Mouse (Mus musculus) liver, postnatal 0 days (tissue): Measurements from ENCODE around the gene Senp1. TPM values are rescaled to one million over a fixed set of nuclear protein-coding genes. Genes with fewer than 3 reads are reported as not detected.
A peak's percentile ranks its signal among the peaks of the same experiment; 100 is the strongest.

Experiments
- ATAC-seq: fragments of 200-750 bp; cut with Nextera tagmentation; 2 replicates; pipeline ENCODE4 v1.8.0; 2017; ENCODE audit warnings: mild to moderate bottlenecking, moderate library complexity
- DNase-seq: peaks from one replicate; pipeline ENCODE4 v3.0.0-alpha.2; 2016
- H3K27ac ChIP-seq: fragments of 300-500 bp; sonication (generic); 2 replicates; pipeline ENCODE4 v1.5.1; 2014; ENCODE audit warnings: antibody characterized with exemption, moderate library complexity, mild to moderate bottlenecking, low read depth
- H3K27me3 ChIP-seq: fragments of 300-500 bp; sonication (generic); 2 replicates; pipeline ENCODE4 v1.6.1; 2014; ENCODE audit warnings: low read length, control low read depth, mixed read lengths; ENCODE audit not compliant: insufficient read depth
- H3K36me3 ChIP-seq: fragments of 300-500 bp; sonication (generic); replicated peaks from 2 replicates; pipeline ENCODE4 v1.6.1; 2014; ENCODE audit warnings: mild to moderate bottlenecking, control low read depth, low read length, moderate library complexity, mixed read lengths; ENCODE audit not compliant: insufficient read depth
- H3K4me1 ChIP-seq: fragments of 300-500 bp; sonication (generic); 2 replicates; pipeline ENCODE4 v1.6.1; 2014; ENCODE audit warnings: antibody characterized with exemption, mild to moderate bottlenecking, control low read depth; ENCODE audit not compliant: insufficient read depth
- H3K4me2 ChIP-seq: fragments of 300-500 bp; sonication (generic); 2 replicates; pipeline ENCODE4 v1.6.1; 2014; ENCODE audit warnings: low read depth, mild to moderate bottlenecking, low read length, moderate library complexity, mixed read lengths
- H3K4me3 ChIP-seq: fragments of 300-500 bp; sonication (generic); 2 replicates; pipeline ENCODE4 v1.5.1; 2014; ENCODE audit warnings: low read depth, low read length
- H3K9ac ChIP-seq: fragments of 300-500 bp; sonication (generic); replicated peaks from 2 replicates; pipeline ENCODE4 v1.6.1; 2014; ENCODE audit warnings: mild to moderate bottlenecking, moderate library complexity
- H3K9me3 ChIP-seq: fragments of 300-500 bp; sonication (generic); 2 replicates; pipeline ENCODE4 v1.6.1; 2016; ENCODE audit warnings: mild to moderate bottlenecking, control low read depth, low read length, mixed read lengths
- CTCF ChIP-seq: sonication (generic); IDR thresholded peaks from 2 replicates; pipeline ENCODE4 v1.5.1; 2016; ENCODE audit warnings: antibody characterized with exemption, low read depth
- EP300 ChIP-seq: IDR thresholded peaks from 2 replicates; pipeline ENCODE4 v1.6.1; 2016; ENCODE audit warnings: antibody characterized with exemption, low read depth, mild to moderate bottlenecking
- WGBS: fragments of 180-500 bp; shearing (Covaris S2); extraction: QIAGEN DNeasy Blood & Tissue Kit; methylation state at CpG from one replicate; pipeline ENCODE4 v1.1.7; 2014; ENCODE audit not compliant: insufficient replicate concordance; 5-methylcytosine and 5-hydroxymethylcytosine counted together
- polyA plus RNA-seq: library from polyadenylated mRNA; unstranded; fragments of >200 nt; fragmentation: Nextera tagmentation; extraction: Ambion mirVana; gene quantifications from 2 replicates; pipeline ENCODE4 v1.2.1, GENCODE M21; 2015

The Senp1 gene
- polyA plus RNA-seq, 1 experiment from 2014 or later: 6.7 TPM

DNA sequence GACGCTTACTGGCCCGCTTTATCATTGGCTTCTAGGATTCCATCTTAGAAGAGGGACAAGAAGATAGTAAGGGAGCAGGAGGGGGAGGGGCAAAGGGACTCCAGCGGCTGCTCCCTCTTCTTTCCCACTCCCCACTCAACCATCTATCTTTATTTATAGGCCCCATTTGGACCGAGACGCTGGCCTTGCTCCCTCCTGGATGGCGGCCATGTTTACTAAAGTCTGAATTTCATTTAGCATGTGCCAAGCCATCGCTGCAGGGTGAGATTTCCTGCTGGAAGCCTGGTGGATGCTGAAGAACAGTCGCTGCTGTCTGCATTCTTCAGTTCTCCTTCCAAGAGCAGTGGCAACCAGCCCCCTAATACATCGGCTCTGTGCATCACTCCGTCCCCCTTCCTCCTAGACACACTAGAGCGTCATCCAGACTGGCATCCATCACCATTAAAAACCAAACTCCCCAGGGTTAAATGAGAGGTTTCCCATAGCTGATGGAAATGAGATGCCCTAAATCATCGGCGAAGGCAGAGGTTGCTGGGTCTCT is 96.8 kb downstream of the Senp1 start:
- peaks cover 48% of the 10 kb centered on the region for H3K27me3 ChIP-seq
- ATAC-seq (no peak), DNase-seq (no peak)
- H3K4me3 ChIP-seq: no peak overlapping the region
- H3K4me1 ChIP-seq: no peaks in the 10 kb centered on the region
- no peak overlapping the region for H3K4me2 ChIP-seq
- TF ChIP-seq CTCF (no peak), EP300 (no peak)
- H3K27ac ChIP-seq: no peak overlapping the region
- H3K9ac ChIP-seq: no peak overlapping the region
- WGBS: 81% methylated on average over 13 of the region's 13 CpGs
- no peaks in the 10 kb centered on the region for H3K36me3 ChIP-seq
- no peaks in the 10 kb centered on the region for H3K9me3 ChIP-seq

DNA sequence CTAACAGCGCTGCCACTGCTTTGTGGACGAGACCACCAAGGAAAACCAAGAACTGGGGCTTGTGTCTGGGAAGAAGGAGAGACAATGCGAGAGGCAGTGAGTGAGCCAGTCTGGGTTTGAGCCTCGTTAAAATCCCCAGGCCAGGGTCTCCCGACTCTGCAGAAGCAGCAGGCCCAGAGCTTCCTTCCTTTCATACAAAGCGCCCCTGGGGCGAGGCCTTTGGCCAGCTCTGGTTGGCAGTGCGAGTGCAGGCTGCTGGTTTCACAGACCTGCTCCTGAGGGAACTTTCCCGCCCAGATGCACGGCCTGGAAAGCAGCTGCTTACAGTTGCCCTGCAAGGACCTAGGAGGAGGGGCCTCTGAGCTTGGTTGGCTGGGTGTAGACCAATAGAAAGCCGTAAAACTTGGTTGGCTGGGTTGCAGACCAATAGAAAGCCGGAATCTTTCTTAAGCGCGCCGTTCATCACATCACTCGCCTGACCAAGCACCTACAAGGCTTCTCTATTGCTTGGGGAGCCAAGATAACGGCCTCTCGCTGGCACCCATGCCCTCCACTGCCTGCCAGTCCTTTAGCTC is 100.7 kb downstream of the Senp1 start:
- no peak overlapping the region for H3K9ac ChIP-seq
- no peak overlapping the region for H3K4me3 ChIP-seq
- no peaks in the 10 kb centered on the region for H3K36me3 ChIP-seq
- no peaks in the 10 kb centered on the region for H3K9me3 ChIP-seq
- no peaks in the 10 kb centered on the region for H3K4me1 ChIP-seq
- H3K27me3 ChIP-seq: peaks cover 10% of the 10 kb centered on the region; the same call in 1 of the 2 replicates
- peak overlapping the region; percentile 40 for H3K4me2 ChIP-seq
- ATAC-seq (peak; percentile 86), DNase-seq (peak; percentile 55)
- no peak overlapping the region for H3K27ac ChIP-seq
- TF ChIP-seq EP300 (no peak), CTCF (no peak)
- WGBS: 6% methylated on average over 18 of the region's 18 CpGs

DNA sequence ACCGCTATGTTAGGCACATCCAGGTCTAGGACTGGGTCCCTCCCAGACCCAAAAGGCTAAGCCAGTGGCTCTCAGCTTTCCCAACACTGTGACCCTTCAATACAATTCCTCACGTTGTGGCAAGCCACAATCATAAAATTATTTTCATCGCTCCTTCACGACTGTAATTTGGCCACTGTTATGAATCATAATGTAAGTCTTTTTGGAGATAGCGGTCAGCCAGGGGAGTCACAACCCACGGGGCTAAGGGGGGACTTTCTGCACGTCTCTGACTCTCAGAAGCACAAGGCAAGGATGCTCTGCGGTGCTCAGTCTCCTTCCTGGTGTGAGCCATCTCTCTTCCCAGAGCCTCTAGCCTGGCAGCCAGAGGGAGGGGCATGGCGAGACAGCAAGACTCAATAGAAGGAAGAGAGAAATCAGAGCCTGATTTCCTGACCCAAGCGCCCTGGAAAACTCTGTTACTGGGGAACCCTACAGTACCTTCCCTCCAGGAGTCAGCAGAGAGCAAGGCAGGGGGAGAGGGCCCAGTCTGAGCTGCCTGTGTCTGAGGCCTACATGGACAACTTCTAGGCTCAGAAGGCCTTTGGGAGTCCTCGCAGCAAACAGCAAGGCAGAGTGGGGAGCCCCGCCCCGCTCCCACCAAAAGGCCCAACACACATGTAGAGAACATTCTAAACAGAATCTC is 101.4 kb downstream of the Senp1 start:
- no peaks in the 10 kb centered on the region for H3K4me1 ChIP-seq
- TF ChIP-seq EP300: no peak
- 0 out of 2 replicates have a peak, but pooled peaks have one; percentile 9 for TF ChIP-seq CTCF
- no peak overlapping the region for H3K4me3 ChIP-seq
- DNase-seq: no peak
- WGBS: 63% methylated on average over 13 of the region's 13 CpGs
- no peak overlapping the region for H3K9ac ChIP-seq
- ATAC-seq: 0 out of 2 replicates have a peak, but pooled peaks have one; percentile 35
- peaks cover 6% of the 10 kb centered on the region; the same call in 1 of the 2 replicates for H3K27me3 ChIP-seq
- no peaks in the 10 kb centered on the region for H3K36me3 ChIP-seq
- H3K9me3 ChIP-seq: no peaks in the 10 kb centered on the region
- H3K4me2 ChIP-seq: peak overlapping the region; percentile 40; the same call in 1 of the 2 replicates
- no peak overlapping the region for H3K27ac ChIP-seq

DNA sequence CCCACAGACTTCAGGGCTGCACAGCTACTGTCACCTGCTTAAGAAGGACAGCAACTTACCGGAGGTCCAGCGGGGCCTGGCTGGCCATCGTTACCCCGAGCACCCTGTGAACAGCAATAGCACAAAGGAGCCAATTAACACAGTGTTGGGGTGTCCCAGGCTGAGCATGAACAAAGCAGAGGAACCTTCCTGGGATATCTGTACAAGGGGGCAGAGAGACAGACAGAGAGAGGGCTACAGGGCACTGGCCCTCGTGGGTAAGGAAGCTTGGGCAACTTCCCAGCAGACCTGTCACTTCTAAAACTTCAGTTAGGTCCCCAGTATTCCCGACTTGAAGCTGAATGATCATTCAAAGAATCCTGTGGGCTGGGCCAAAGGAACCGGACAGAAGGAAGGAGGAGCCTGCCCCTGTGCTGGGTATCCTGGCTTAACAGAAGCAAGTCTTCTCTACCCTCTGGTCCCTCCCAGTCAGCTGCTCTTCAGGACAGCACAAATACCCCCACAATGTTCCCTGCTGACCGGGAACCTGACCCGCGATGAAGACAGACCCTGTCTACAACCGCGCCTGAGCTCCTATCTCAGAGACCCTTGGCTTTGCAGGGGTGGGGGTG is 102.2 kb downstream of the Senp1 start:
- DNase-seq (no peak), ATAC-seq (no peak)
- no peak overlapping the region for H3K9ac ChIP-seq
- no peak overlapping the region for H3K4me2 ChIP-seq
- H3K9me3 ChIP-seq: no peaks in the 10 kb centered on the region
- no peak overlapping the region for H3K4me3 ChIP-seq
- no peak for TF ChIP-seq EP300
- no peak overlapping the region for H3K27ac ChIP-seq
- WGBS: 48% methylated on average over 12 of the region's 12 CpGs
- no peaks in the 10 kb centered on the region for H3K4me1 ChIP-seq
- H3K36me3 ChIP-seq: no peaks in the 10 kb centered on the region
- 0 out of 2 replicates have a peak, but pooled peaks cover 3% of the 10 kb centered on the region for H3K27me3 ChIP-seq

DNA sequence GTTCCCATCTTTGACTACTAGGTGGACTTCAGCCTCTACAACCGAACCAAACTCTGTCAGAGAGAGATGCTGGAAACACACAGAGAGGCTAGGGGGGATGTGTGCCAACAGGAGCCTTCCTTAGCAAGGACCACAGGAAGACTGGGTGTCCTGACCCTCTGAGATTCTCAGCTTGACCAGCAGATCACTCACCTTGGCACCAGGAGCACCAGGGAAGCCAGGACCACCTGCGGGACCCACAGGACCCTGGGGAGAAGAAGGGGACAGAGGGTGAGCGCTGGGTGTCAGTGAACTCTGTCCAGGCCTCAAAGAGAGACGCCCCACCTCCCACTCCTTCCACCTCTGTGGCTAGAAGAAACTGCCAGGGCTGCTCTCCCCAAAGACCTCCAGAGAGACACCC is 102.8 kb downstream of the Senp1 start:
- H3K4me1 ChIP-seq: no peaks in the 10 kb centered on the region
- no peak for TF ChIP-seq EP300
- TF ChIP-seq CTCF: no peak
- H3K27ac ChIP-seq: no peak overlapping the region
- no peak overlapping the region for H3K4me2 ChIP-seq
- 0 out of 2 replicates have a peak, but pooled peaks cover 3% of the 10 kb centered on the region for H3K27me3 ChIP-seq
- no peaks in the 10 kb centered on the region for H3K9me3 ChIP-seq
- DNase-seq: no peak
- H3K36me3 ChIP-seq: no peaks in the 10 kb centered on the region
- H3K9ac ChIP-seq: no peak overlapping the region
- 46% methylated on average over 4 of the region's 4 CpGs for WGBS
- ATAC-seq: no peak
- H3K4me3 ChIP-seq: no peak overlapping the region

DNA sequence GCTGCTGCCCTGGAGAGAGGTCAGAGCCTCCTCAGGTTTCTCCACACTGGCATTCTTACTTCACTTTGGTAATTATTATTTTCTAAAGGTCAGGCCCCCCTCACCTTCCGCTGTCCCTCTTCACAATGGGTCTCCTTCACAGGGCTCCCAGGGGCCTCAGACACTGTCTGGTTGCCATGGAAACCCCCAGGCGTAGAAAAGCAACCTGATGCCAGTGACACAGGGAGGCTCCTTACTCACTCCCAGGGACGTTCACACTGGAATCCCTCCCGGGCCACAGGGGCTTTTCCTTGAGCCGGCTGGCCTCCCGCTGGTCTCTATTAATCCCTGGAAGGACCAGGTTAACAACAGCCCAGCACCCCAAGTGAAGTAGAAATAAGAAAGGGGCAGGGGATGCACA is 103.4 kb downstream of the Senp1 start:
- Histone ChIP-seq H3K27ac (no peak overlapping the region), H3K4me1 (no peaks in the 10 kb centered on the region), H3K36me3 (no peaks in the 10 kb centered on the region), H3K9ac (no peak overlapping the region), H3K9me3 (no peaks in the 10 kb centered on the region), H3K27me3 (0 out of 2 replicates have a peak, but pooled peaks cover 3% of the 10 kb centered on the region), H3K4me3 (no peak overlapping the region), H3K4me2 (no peak overlapping the region)
- DNase-seq: no peak
- ATAC-seq: no peak
- WGBS: 15% methylated on average over 6 of the region's 6 CpGs
- TF ChIP-seq CTCF: no peak
- TF ChIP-seq EP300: no peak
